Mouse (Mus musculus): ENCODE measurements at regions not wholly inside any gene's neighbourhood (a gene's known extent, or its start where the extent isn't known, plus 50 kb on each side); places are given as distances from the start of the nearest gene placed in this dataset.

DNA sequence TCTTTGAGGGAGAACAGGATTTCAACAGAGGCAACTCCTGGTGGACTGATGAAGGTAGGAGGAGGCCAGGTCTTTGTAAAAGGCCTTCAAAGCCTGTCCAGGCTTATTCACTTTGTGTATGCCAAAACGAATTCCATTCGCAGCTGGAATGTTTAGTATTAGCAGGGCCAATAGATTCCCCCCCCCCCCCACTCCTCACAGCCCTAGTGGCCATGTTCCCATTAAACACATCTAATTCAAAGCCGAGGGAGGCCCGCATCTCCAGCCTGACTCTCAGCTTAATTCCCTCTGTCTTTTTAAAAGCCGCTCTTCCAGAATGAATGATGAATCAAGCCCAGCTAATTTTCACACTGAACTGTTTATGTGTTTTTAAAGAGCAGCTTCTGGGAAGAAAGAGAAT lies 205.5 kb downstream of the Etnk1 start:
- DNase-seq (ENCODE audit: low read depth, low spot score), result no peak

DNA sequence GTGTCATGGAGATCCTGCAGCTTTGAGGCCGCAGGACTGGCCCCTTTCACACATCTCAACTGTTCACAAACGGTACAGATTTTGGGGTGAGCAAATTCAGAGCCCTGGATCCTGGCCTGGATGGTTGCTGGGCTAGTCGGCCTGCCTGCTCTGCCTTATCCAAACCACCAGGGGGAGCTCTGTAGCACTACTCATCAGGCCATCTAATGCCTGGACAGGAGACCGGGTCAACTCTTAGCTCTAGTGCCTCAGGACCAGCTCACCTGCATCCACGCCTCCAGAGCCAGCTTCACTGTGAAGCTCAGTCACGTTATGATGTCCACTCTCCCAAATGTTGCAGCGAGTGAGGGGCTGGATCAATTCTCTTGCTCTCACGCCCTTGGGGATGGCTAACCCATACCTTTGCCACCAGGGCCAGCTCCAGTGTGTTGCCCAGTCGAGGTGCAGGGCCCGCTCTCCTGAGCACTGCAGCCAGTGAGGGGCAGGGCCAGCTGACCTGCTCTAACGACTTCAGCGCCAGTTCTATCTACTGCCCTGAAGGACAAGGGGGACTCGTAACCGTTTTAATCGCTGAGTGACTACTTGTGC lies 206.8 kb downstream of the Etnk1 start:
- peak; percentile 6 for DNase-seq (ENCODE audit: low read depth, low spot score)

DNA sequence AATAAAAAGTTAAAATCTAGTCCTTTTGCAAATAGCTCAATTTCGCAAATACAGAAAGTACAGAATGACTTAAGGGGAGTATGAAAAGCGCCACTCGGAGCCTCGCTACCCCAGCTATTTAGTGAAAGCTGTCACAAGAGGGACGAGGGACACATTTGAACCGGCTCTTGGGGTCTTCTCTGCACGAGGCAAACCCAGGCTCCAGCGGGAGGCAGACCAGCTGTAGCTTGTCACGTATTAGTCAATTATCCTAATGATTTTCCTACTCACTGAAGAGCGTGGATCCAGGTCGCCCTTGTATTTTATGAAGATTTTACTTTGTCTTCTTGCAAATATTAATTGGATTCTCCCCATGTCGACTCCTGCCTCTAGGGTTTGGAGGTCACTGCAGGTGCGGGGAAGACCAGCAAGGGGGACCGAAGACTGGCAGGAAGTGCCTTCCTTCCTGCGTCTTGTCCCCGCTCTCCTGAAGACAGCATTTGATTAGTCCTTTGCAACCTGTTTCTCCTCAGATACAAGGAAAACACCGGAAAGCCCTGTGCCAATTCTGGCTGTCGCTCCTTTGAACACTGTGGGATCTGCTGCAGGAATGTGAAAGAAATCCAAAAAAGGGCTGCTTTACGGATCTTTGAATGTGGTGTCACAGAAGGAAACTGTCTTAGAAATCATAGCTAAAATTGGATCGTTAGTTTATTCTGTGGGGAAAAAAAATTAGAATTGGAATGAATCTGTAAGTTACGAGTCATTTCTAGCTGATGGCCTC lies 209.1 kb downstream of the Etnk1 start:
- no peak for DNase-seq (ENCODE audit: low read depth, low spot score)

DNA sequence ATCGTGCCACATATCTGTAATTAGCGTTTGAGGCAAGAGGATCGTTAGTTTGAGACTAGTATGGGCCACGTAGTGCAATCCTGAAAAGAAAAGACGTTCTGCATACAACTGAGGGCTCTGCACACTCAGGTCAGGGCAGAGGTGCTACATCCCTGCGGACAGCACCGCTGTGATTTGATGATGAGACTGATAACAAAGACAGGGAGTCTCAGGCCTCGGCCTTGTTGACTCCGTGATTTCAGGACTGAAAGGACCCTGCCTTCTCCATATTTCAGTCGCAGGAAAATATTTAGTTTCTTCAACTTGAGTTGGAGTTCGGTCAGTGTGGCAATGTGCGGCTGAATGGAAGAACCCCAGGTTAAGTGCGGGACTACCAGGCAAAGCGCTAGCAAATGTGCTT lies 210.1 kb downstream of the Etnk1 start:
- no peak for DNase-seq (ENCODE audit: low read depth, low spot score)

GRCm38 (mm10) chr6:143378126-143378525 lies 211.1 kb downstream of the Etnk1 start:
- DNase-seq (ENCODE audit: low read depth, low spot score), result no peak

DNA sequence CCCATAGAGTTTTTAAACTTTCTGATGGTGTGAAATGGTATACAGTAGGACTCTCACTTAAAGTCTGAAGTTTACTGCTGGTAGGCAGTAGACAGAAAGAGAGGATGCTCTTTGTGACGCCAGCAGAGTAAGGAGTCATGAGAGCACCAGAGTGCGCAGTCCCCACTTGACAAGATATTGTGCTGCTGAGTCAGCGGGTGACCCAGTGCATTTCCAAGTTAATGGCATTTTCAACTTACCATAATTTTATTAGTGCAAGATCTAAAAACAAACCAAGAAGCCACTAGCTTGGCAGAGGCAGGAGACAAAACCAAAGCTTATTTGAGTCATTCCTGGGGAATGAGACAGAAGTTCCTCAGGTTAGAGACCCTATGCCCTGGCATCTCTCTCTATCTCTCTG lies 213.5 kb downstream of the Etnk1 start:
- DNase-seq (ENCODE audit: low read depth, low spot score), result no peak

- DNase-seq (ENCODE audit: low read depth, low spot score), result no peak
These were observed 219.8 kb downstream of the Etnk1 start for GRCm38 (mm10) chr6:143386597-143387450.

- no peak for DNase-seq (ENCODE audit: low read depth, low spot score)
These were observed 226.7 kb downstream of the Etnk1 start for GRCm38 (mm10) chr6:143393543-143394207.

GRCm38 (mm10) chr6:143394377-143394776 lies 227.4 kb downstream of the Etnk1 start:
- DNase-seq (ENCODE audit: low read depth, low spot score), result no peak

GRCm38 (mm10) chr6:143401436-143401835 lies 234.4 kb downstream of the Etnk1 start:
- no peak for DNase-seq (ENCODE audit: low read depth, low spot score)

GRCm38 (mm10) chr6:143401921-143402320 lies 234.9 kb downstream of the Etnk1 start:
- DNase-seq (ENCODE audit: low read depth, low spot score), result no peak

DNA sequence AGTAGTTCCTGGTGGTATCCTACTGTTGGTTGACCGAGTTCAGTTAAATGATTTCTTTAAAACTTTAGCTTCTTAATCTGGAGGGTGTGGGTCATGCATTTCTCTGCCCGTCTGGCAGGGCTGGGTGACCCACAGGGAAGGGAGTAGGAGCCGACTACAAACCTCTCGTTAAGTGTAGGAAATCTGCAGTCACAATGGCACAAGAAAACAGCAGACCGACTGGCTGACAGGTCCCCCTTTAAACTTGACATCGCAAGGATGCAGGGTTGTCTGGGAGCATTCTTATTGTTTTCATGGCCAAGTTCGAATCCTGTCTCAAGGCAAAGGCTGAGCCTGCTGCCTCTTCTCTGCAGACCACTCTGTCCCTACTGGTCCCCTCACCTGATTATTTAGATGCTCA lies 235.7 kb downstream of the Etnk1 start:
- DNase-seq (ENCODE audit: low read depth, low spot score), result no peak

DNA sequence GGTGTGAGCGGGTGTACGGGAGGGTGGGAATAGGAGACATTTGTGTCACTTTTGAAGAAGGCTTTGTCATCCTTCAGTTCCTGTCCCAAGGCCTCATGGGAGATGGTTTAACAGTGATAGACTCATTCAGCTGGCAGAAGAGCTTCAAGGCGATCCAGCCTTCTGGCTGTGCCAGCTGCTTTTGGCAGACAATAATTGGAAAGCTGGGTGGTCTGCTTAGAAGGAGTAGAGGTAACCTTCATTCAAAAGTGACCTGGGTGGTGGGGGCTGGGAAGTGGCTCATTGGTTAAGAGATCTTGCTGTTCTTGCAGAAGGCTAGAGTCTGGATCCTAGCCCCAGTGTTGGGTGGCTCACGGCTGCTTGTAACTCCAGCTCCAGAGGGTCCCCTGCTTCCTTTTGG lies 237.5 kb downstream of the Etnk1 start:
- DNase-seq (ENCODE audit: low read depth, low spot score), result no peak

- no peak for DNase-seq (ENCODE audit: low read depth, low spot score)
These were observed 245.0 kb downstream of the Etnk1 start for GRCm38 (mm10) chr6:143412056-143412455.

DNA sequence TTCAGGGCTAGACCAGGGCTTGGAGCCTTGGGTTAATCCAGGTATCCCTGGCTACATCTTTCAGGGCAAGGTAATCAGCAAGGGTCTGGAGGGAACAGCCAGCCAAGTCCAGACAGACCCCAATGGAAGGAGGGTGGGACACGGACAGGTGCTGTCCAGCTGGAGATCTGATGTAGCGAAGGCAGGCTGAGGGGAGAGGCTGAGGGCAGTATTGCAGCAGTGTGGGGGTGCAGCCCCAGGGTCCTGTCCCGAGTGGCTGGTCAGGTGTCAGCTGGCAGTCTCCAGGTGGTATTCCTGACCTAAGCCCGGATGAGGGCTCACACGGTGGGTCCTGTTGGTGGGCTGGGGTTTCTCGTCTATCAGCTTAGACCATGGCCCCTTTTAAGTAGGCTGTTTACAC lies 245.7 kb downstream of the Etnk1 start:
- no peak for DNase-seq (ENCODE audit: low read depth, low spot score)

DNA sequence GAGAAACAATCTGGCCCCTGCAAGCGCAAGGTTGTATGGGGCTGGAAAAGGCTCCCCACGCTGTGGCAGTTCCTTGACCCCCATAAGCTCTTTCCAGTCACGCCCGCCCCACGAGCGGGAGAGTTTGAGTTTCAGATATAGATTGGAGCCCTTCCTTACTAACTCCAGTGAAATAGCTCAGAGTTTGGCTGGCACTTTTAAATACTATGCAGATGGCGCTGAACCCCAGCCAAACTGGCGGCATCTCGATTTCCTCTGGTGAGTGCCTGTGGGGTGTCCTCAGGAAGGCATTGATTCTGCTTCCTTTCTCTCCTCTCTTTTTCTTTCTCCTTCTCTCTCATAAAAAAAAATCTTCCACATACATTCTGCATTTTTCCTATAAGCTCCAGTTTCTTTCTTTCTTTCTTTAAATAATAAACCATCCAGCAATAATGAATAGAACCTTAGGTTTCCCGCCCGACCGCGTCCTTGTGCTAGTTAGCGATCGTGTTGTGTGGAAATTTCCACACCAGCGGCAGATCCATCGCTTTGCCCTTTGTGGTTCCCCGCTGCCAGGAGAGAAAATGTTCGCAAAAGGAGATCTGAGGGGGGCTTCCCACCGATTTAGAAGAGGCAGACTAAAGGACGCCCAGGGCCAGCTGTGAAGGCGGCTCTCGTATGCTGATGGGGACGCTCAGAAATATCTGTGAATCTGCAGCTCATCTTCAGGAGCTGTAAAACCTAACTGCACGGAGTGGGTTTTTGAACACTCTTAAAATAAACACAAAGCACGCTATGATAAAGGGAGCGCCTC lies 247.8 kb downstream of the Etnk1 start:
- DNase-seq (ENCODE audit: low read depth, low spot score), result no peak

DNA sequence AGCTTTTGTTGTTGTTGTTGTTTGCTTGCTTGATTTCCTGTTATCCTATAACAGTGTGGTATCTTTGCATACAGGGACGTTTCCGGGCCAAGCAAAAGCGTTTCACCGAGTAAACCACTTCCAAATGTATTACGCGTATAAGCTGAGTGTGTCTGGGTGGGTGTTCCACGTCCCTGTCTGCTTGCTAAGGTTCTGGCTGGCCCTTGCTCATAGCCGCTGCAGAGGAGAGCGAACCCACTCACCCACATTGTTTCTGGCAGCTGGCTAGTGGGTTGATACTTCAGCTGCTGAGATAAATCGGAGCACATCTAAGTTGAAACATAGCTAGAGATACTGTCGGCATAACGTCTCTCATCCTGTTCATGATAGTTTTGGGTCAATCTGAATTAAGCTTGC lies 248.4 kb downstream of the Etnk1 start:
- DNase-seq (ENCODE audit: low read depth, low spot score), result no peak

DNA sequence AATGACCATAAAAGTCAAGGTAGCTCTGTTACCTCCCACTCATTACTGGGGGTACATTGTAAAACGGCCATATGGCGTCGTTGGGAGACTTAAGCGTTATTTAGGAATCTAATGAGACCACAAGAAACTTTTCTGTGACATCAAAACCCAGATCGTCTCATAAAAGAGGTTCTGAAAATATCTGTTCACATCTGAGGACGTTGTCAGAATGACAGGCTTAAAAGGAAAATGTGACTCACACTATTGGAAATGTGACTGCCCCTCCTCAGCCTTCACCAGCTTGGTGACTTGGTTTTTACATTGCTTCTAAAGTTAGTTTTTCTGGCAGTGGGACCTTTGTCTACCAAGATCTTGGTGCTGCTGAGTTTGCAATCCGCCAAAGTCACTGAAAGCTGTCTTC lies 252.9 kb downstream of the Etnk1 start:
- no peak for DNase-seq (ENCODE audit: low read depth, low spot score)

GRCm38 (mm10) chr6:143423026-143423425 lies 256.0 kb downstream of the Etnk1 start:
- DNase-seq (ENCODE audit: low read depth, low spot score), result no peak

- DNase-seq (ENCODE audit: low read depth, low spot score), result no peak
These were observed 258.3 kb downstream of the Etnk1 start for GRCm38 (mm10) chr6:143425182-143425829.
